In the genomic region with DNA sequence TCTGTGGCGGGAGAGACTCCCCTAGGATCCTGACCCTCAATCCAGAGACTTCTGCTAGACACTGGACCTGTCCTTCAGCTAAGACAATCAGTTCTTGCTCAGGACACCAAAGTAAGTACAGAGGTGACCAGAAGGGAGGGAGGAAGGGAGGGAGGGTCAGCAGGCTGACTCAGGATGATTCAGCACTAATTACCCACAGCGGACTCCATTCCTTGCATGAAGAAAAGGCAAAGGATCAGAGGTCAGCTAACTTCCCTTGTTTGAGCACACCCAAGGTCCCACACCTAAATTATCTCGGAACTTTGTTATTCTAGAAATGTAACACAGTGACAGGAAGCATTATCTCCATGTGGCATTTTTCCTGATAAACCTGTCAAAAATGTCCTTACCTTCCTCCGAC, we compare ENCODE assay signal across 13 mouse cellular contexts. TPM values are rescaled to one million over a fixed set of nuclear protein-coding genes. Genes with fewer than 3 reads are reported as not detected.
DNase-seq lines count a peak whose midpoint lies in the region; ATAC-seq lines count a peak whose summit lies in the region.
"Had no signal": no experiment of that assay in that cellular context is flagged by ENCODE, and none has a peak within 500 bp of the region (broad histone marks: within the 10 kb centered on the region; RNA-seq: fewer than 3 reads in every experiment).

No protein-coding gene starts in this region.

- no peak overlapping the region for H3K4me2 ChIP-seq in limb, embryonic 15.5 days
- no peak overlapping the region for H3K4me2 ChIP-seq in midbrain, embryonic 14.5 days (ENCODE audit: low read length)
- H3K4me2 ChIP-seq: lung, embryonic 15.5 days had no signal

- DNase-seq in adrenal gland, adult 2 months = peak; percentile 71
- no peak for DNase-seq in adrenal gland, postnatal 10 days
- peak; percentile 54 for DNase-seq in 3134 (ENCODE audit: extremely low read depth, insufficient read length, low spot score)
- peak; percentile 57 for DNase-seq in adipocyte (ENCODE audit: low spot score)
- DNase-seq in T-cell, adult 2 months (ENCODE audit: low spot score) = no peak
- DNase-seq in thymus, postnatal 4 days = no peak
- no peak for DNase-seq in midbrain, embryonic 14.5 days
- DNase-seq: B cell, adult 2 months; forebrain, postnatal 0 days; layer of hippocampus, postnatal 36 days had no signal

- no peak overlapping the region for H3K9ac ChIP-seq in limb, embryonic 15.5 days
- no peak overlapping the region for H3K9ac ChIP-seq in midbrain, embryonic 14.5 days (replicated peaks; ENCODE audit: low read length)
- H3K9ac ChIP-seq: forebrain, postnatal 0 days; lung, embryonic 15.5 days had no signal

- 78% methylated on average over 4 of the region's 4 CpGs for WGBS in limb, embryonic 15.5 days
- 89% methylated on average over 4 of the region's 4 CpGs for WGBS in midbrain, embryonic 14.5 days

- peaks cover 78% of the 10 kb centered on the region for H3K36me3 ChIP-seq in limb, embryonic 15.5 days
- H3K36me3 ChIP-seq in midbrain, embryonic 14.5 days (ENCODE audit: control insufficient read depth, insufficient read depth, low read length) = peaks cover 92% of the 10 kb centered on the region

- no peaks in the 10 kb centered on the region for H3K27me3 ChIP-seq in limb, embryonic 15.5 days
- H3K27me3 ChIP-seq in midbrain, embryonic 14.5 days (ENCODE audit: control insufficient read depth, insufficient read depth, low read length) = no peaks in the 10 kb centered on the region
- H3K27me3 ChIP-seq: lung, embryonic 15.5 days had no signal

- H3K4me1 ChIP-seq in limb, embryonic 15.5 days = no peaks in the 10 kb centered on the region
- H3K4me1 ChIP-seq in midbrain, embryonic 14.5 days (ENCODE audit: control insufficient read depth, insufficient read depth, low read length) = no peaks in the 10 kb centered on the region
- H3K4me1 ChIP-seq: lung, embryonic 15.5 days had no signal

- 0 out of 2 replicates have a peak overlapping the region, but pooled peaks have one; percentile 9 for H3K27ac ChIP-seq in limb, embryonic 15.5 days
- no peak overlapping the region for H3K27ac ChIP-seq in midbrain, embryonic 14.5 days (replicated peaks; ENCODE audit: low read depth, low read length)
- H3K27ac ChIP-seq: lung, embryonic 15.5 days had no signal

- no peak overlapping the region for H3K4me3 ChIP-seq in limb, embryonic 15.5 days
- H3K4me3 ChIP-seq in midbrain, embryonic 14.5 days (replicated peaks; ENCODE audit: low read depth, low read length) = no peak overlapping the region
- H3K4me3 ChIP-seq: lung, embryonic 15.5 days had no signal

- no peak for ATAC-seq in limb, embryonic 15.5 days (ENCODE audit: insufficient number of reproducible peaks, low FRiP score, low TSS enrichment, low read depth)
- ATAC-seq in midbrain, embryonic 14.5 days (ENCODE audit: low FRiP score, low TSS enrichment) = no peak
- ATAC-seq: forebrain, postnatal 0 days had no signal

- H3K9me3 ChIP-seq in limb, embryonic 15.5 days = no peaks in the 10 kb centered on the region
- H3K9me3 ChIP-seq in midbrain, embryonic 14.5 days (ENCODE audit: control insufficient read depth, low read length) = no peaks in the 10 kb centered on the region
- H3K9me3 ChIP-seq: lung, embryonic 15.5 days had no signal

RNA-seq across cellular contexts. Expression of gene Cyp2ab1, which starts 46.5 kb away (rescaled TPM):
- under 1 TPM; 0.28 to 0.37 TPM for total RNA-seq in adrenal gland, adult 2 months (2021)
- polyA plus RNA-seq in adrenal gland, adult 2 months (2012; rRNA removed) = 0.42 and 0.66 TPM in 2 replicates
- total RNA-seq in adrenal gland, postnatal 10 days (2021) = 1 to 10 TPM in 1 of 2 experiments, not detected in 1; 1.1 TPM
- 0.12 TPM in 2 replicates for polyA plus RNA-seq in limb, embryonic 15.5 days (2015; fragmentation: Nextera tagmentation; extraction: Ambion mirVana)
- not detected in 2 replicates for polyA plus RNA-seq in midbrain, embryonic 14.5 days (2014; fragmentation: Nextera tagmentation; extraction: Ambion mirVana)
- total RNA-seq: forebrain, postnatal 0 days; layer of hippocampus, postnatal 36 days had no signal
- polyA plus RNA-seq: forebrain, postnatal 0 days; heart, embryonic 14.5 days had no signal

RNA-seq across cellular contexts. Expression of gene Abcc5, which starts 54.5 kb away (rescaled TPM):
- 10 to 100 TPM; 62.3 to 66.4 TPM for total RNA-seq in adrenal gland, adult 2 months (2021)
- 51.2 and 52.3 TPM in 2 replicates for polyA plus RNA-seq in adrenal gland, adult 2 months (2012; rRNA removed)
- 10 to 100 TPM; 43.6 to 59.3 TPM for total RNA-seq in adrenal gland, postnatal 10 days (2021)
- polyA plus RNA-seq in limb, embryonic 15.5 days (2015; fragmentation: Nextera tagmentation; extraction: Ambion mirVana) = 67.0 and 76.2 TPM in 2 replicates
- polyA plus RNA-seq in midbrain, embryonic 14.5 days (2014; fragmentation: Nextera tagmentation; extraction: Ambion mirVana) = 154 and 163 TPM in 2 replicates

Comparison
In these comparisons a context has a peak if more than half of its experiments do, and no peak if none do; other contexts are left out.
1. DNase-seq: peak in adrenal gland, adult 2 months (single experiment), 3134 (single experiment) and adipocyte (single experiment); none in adrenal gland, postnatal 10 days (single experiment), T-cell, adult 2 months (single experiment), thymus, postnatal 4 days (single experiment) and midbrain, embryonic 14.5 days (single experiment).